Mouse (Mus musculus) cortical plate, adult 2 months (tissue): ENCODE measurements around the gene Mfsd5.

Experiments used
- CTCF ChIP-seq: fragments of 200-500 bp; IDR thresholded peaks from 2 replicates; pipeline ENCODE4 v1.5.1; 2011; ENCODE audit warnings: mild to moderate bottlenecking, control low read depth, low read length; ENCODE audit not compliant: insufficient read depth; ENCODE audit errors: extremely low read depth
- POLR2A ChIP-seq: fragments of 200-500 bp; IDR thresholded peaks from 2 replicates; pipeline ENCODE4 v1.6.1; 2011; ENCODE audit warnings: mild to moderate bottlenecking, low read length, control low read depth; ENCODE audit not compliant: insufficient read depth; ENCODE audit errors: extremely low read depth

- no peak for TF ChIP-seq CTCF
- TF ChIP-seq POLR2A = no peak
Observed at GRCm38 (mm10) chr15:102248131-102248811, 31.0 kb upstream of the Mfsd5 start.
